Mouse (Mus musculus): Measurements from ENCODE around the gene Nav3.

GRCm38 (mm10) chr10:110085903-110086302 lies 370.1 kb downstream of the Nav3 start:
- TF ChIP-seq POLR2A (IDR thresholded peaks at IDR 0.05; ENCODE audit: extremely low read depth, insufficient read depth, low read length) (no peak), CTCF (IDR thresholded peaks at IDR 0.05; ENCODE audit: extremely low read depth, insufficient read depth, low read length) (no peak)
